Mouse (Mus musculus) thymus, postnatal 10 days (tissue): Measurements from ENCODE around the gene Arhgap17.
A peak's percentile ranks its signal among the peaks of the same experiment; 100 is the strongest.

Source experiments
- DNase-seq, 2 experiments: peaks; one replicate each; pipeline ENCODE4 v3.0.0; 2021; ENCODE audit warnings: low spot score in 2 of 2

The Arhgap17 gene

DNA sequence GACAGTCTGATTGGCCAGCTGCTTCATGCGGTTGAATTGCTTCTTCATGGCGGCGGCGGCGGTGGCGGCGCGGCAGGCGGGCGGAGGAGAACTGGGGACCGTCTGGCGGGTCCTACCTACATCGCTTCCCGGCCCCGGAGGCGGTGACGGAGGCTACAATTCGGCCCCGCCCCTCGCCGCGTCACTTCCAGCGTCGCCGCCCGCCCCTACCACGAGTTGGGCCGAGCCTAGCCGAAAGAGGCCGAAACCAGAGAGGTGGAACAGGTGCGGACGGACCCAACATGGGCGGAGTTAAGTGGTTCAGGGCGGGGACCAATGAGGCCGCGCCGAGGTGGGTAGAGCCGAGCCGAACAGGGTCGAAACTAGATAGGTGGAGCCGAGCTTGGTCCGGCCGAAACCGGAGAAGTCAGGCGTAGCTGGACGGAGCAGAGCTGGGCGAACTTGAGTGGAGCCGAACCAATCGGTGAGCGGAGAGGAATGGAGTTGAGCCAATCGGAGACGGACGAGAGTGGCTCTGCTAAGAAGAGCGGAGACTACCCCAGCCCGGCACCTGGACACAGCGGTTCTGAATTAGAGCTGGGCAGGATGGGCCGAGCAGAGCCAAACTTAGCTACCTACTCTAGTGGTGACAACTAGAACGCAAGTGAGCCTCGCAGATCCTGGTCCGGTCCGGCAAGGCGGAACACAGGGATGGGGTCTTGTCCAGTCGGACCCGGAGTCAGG, at the start of gene Arhgap17, which contains the start of gene Lcmt1:
Gene Arhgap17 (minus strand): TSS at position 157 of the 723 bp plus-strand sequence.
Gene Lcmt1 (plus strand): TSS at position 26 of the 723 bp plus-strand sequence.
- peak; percentile 93 to 96 for DNase-seq

DNA sequence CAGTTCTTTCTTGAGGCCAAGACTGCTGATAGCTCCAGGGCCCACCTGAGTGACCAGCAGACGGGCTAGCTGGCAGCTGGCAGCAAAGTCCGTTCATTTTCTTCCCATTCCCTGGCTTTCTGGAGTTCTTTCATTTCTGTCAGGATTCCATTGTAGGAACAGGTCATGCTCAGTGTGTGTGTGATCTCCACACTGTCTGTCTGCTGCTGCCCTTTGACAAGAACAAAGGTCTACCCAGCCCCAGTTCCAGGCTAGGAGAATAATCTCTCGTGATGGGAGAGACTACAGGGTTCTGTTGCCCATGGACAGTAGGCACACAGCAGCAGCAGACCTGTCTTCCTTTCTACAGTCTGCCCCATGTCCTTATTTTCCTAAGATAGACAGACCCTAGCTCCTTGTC, 47.9 kb upstream of the Arhgap17 start:
- DNase-seq, result no peak

GRCm38 (mm10) chr7:123416803-123417202, 47.1 kb upstream of the Arhgap17 start:
- no peak for DNase-seq

GRCm38 (mm10) chr7:123412143-123412542, 42.4 kb upstream of the Arhgap17 start:
- DNase-seq, result no peak

- DNase-seq, result no peak
These were observed 41.4 kb upstream of the Arhgap17 start for GRCm38 (mm10) chr7:123411109-123411508.

GRCm38 (mm10) chr7:123410502-123410901, 40.8 kb upstream of the Arhgap17 start:
- no peak for DNase-seq

GRCm38 (mm10) chr7:123406988-123407387, 37.3 kb upstream of the Arhgap17 start:
- DNase-seq, result no peak

GRCm38 (mm10) chr7:123405619-123406018, 35.9 kb upstream of the Arhgap17 start:
- DNase-seq, result no peak

DNA sequence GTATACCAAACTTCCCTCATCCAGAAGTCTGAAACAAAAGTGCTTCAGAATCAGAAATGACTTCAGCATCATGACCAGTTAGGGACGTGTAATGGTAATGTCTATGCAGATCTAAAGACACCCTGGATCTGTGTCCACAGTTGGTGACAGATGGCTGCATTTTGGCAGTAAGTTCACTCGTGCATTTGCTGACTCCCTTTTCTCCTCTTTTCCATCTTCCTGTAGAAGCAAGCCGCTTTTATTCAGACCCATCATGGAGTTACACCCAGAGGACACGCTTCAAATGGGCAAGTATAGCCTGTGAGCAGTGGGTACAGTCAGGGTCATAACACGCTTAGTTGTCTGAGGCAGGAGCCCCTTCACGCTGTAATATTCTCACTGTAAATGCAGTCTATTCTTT, 34.5 kb upstream of the Arhgap17 start:
- no peak for DNase-seq

DNA sequence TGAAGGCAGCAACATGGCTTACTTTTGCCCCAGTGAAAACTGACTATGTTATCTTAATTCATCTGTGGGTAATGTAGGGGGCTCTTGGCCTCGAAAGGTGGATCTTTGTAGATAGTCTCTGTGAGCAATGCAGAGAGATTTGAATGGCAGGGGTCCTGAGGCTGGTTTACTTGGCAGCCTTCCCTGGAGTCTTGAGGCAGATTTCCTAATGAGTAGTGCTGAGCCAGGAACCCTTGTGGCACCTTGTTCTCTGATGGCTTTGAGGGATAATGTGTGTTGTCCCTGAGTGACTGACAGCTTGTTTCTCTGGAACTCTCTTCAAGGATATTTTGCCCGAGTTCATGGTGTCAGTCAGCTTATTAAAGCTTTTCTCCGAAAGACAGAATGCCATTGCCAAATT, 31.4 kb upstream of the Arhgap17 start:
- DNase-seq, result no peak

GRCm38 (mm10) chr7:123399286-123399685, 29.6 kb upstream of the Arhgap17 start:
- no peak for DNase-seq

DNA sequence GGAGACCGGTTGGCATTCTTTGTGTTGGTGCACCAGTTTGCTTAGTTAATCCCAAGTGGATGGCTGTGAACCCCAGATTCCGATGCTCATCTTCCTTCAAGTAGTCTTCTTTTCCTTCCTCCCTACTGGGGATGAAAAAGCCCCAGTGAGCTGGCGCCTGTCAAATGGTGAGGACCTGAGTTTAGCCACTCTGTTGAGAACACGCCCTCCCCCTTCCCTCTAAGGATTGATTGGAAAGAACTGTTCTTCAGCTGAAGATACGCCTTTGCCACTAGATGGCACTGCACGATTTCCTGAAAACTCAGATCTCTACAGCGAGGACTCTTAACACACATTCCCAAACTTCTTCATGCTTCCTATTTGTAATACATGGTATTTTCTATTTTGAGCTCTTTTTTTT, 29.1 kb upstream of the Arhgap17 start:
- DNase-seq, result peak in 1 of 2 experiments; percentile 26

- no peak for DNase-seq
These were observed 28.2 kb upstream of the Arhgap17 start for GRCm38 (mm10) chr7:123397931-123398330.

- no peak for DNase-seq
These were observed 27.7 kb upstream of the Arhgap17 start for GRCm38 (mm10) chr7:123397369-123397768.

DNA sequence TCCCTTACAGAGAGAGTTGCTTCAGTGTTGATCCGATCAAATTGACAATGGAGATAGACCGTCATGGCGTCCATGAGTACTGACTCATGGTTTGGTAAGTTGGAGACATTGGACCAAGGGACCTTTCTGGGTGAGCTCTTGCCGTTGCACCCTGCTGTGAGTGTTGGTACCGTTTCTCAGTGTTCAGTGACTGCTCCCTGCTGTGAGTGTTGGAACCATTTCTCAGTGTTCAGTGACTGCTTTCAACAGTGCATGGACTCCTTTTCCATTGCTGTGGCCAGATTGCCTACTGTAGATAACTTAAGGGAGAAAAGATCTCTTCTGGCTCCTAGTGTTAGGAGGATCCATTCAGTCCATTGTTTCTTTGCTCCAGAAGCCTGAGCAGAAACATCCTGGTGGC, 27.2 kb upstream of the Arhgap17 start:
- DNase-seq, result no peak

GRCm38 (mm10) chr7:123394271-123394670, 24.6 kb upstream of the Arhgap17 start:
- DNase-seq, result no peak

- no peak for DNase-seq
These were observed 20.1 kb upstream of the Arhgap17 start for GRCm38 (mm10) chr7:123389686-123390280.

GRCm38 (mm10) chr7:123385693-123386407, 16.1 kb upstream of the Arhgap17 start:
- DNase-seq, result no peak

GRCm38 (mm10) chr7:123377443-123378400, 8.0 kb upstream of the Arhgap17 start:
- peak; percentile 90 to 94 for DNase-seq

DNA sequence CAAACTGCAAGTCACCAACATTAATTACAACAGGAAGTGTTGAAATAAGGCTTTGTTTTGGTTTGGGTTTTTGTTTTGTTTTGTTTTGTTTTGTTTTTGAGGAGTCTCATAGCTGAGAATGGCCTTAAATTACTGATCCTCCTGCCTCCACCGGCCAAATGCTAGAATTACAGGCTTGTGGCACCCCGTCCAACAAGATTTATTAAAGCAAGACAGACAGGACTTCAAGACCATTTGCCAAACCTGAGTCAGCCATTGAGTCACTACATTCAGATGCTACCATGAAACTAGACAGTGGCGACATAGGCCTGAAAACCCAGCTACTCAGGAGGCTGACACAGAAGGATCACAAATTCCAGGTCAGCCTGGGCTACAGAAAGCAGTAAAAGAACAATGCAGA, 1.8 kb upstream of the Arhgap17 start:
- no peak for DNase-seq

- no peak for DNase-seq
These were observed 985 bp upstream of the Arhgap17 start for GRCm38 (mm10) chr7:123370700-123371099.
